Mouse (Mus musculus) kidney, embryonic 15.5 days (tissue): Measurements from ENCODE around the gene Stk38l. TPM values are rescaled to one million over a fixed set of nuclear protein-coding genes. Genes with fewer than 3 reads are reported as not detected.
"Not testable (repeated sequence)": the region's sequence is repeated elsewhere in the genome, so short reads cannot be mapped to it uniquely, and the experiment has no call there.

Experiments used
- ATAC-seq: fragments of 200-750 bp; cut with Nextera tagmentation; replicated peaks from 2 replicates; pipeline ENCODE4 v1.8.0; 2017; ENCODE audit warnings: moderate TSS enrichment; ENCODE audit not compliant: low FRiP score
- H3K27ac ChIP-seq: fragments of 300-500 bp; sonication (generic); 2 replicates; pipeline ENCODE4 v1.5.1; 2015; ENCODE audit warnings: mild to moderate bottlenecking, inconsistent platforms
- H3K27me3 ChIP-seq: fragments of 300-500 bp; sonication (generic); 2 replicates; pipeline ENCODE4 v1.6.1; 2015; ENCODE audit warnings: inconsistent platforms
- H3K36me3 ChIP-seq: fragments of 300-500 bp; sonication (generic); 2 replicates; pipeline ENCODE4 v1.6.1; 2015; ENCODE audit warnings: inconsistent platforms
- H3K4me1 ChIP-seq: fragments of 300-500 bp; sonication (generic); 2 replicates; pipeline ENCODE4 v1.6.1; 2015; ENCODE audit warnings: inconsistent platforms
- H3K4me2 ChIP-seq: fragments of 300-500 bp; sonication (generic); 2 replicates; pipeline ENCODE4 v1.6.1; 2015; ENCODE audit warnings: moderate library complexity, mild to moderate bottlenecking, inconsistent platforms
- H3K4me3 ChIP-seq: fragments of 300-500 bp; sonication (generic); replicated peaks from 2 replicates; pipeline ENCODE4 v1.5.1; 2015; ENCODE audit warnings: mild to moderate bottlenecking, inconsistent platforms
- H3K9ac ChIP-seq: fragments of 300-500 bp; sonication (generic); 2 replicates; pipeline ENCODE4 v1.6.1; 2015; ENCODE audit warnings: mild to moderate bottlenecking, inconsistent platforms
- H3K9me3 ChIP-seq: fragments of 300-500 bp; sonication (generic); replicated peaks from 2 replicates; pipeline ENCODE4 v1.6.1; 2016; ENCODE audit warnings: inconsistent platforms
- WGBS: fragments of 180-500 bp; shearing (Covaris S2); methylation state at CpG from one replicate; pipeline ENCODE4 v1.1.7; 2015; ENCODE audit warnings: mixed read lengths; 5-methylcytosine and 5-hydroxymethylcytosine counted together
- polyA plus RNA-seq: library from polyadenylated mRNA; unstranded; fragments of >200 nt; fragmentation: Nextera tagmentation; extraction: Ambion mirVana; gene quantifications from 2 replicates; pipeline ENCODE4 v1.2.1, GENCODE M21; 2015

Gene Stk38l
- polyA plus RNA-seq, 1 experiment from 2014 or later = 16.0 TPM

DNA sequence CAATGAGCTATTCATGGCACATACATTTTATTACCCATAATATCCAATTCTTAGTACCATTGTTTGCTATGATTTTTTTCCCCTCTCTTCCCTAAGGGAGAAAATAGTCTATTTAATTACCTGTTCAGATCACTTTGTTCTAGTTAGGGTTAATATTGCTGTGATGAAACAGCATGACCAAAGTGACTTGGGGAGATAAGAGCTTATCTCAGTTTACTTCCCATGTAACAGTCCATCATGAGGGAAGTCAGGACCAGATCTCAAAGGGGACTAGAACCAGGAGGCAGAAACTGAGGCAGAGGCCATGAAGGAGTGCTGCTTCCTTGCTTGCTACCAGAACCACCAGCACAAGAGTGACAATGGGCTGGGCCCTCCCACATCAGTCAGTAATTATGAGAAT lies 15.9 kb downstream of the Stk38l start:
- no peak for ATAC-seq
- no peak overlapping the region for H3K9ac ChIP-seq
- no peaks in the 10 kb centered on the region for H3K9me3 ChIP-seq
- no peaks in the 10 kb centered on the region for H3K4me1 ChIP-seq
- no peak overlapping the region for H3K4me3 ChIP-seq
- no peaks in the 10 kb centered on the region for H3K27me3 ChIP-seq
- no peak overlapping the region for H3K4me2 ChIP-seq
- H3K27ac ChIP-seq = no peak overlapping the region
- H3K36me3 ChIP-seq = no peaks in the 10 kb centered on the region

- Histone ChIP-seq H3K27ac (no peak overlapping the region), H3K4me3 (no peak overlapping the region), H3K9ac (no peak overlapping the region), H3K4me2 (no peak overlapping the region), H3K9me3 (no peaks in the 10 kb centered on the region), H3K27me3 (no peaks in the 10 kb centered on the region), H3K4me1 (no peaks in the 10 kb centered on the region), H3K36me3 (no peaks in the 10 kb centered on the region)
- ATAC-seq = no peak
- WGBS = 82% methylated on average over 5 of the region's 5 CpGs
Observed at GRCm38 (mm10) chr6:146741986-146742635, 17.3 kb downstream of the Stk38l start.

- WGBS = 95% methylated on average over 7 of the region's 7 CpGs
- not testable (repeated sequence) for ATAC-seq, H3K27me3 ChIP-seq, H3K4me2 ChIP-seq, H3K4me1 ChIP-seq, H3K9me3 ChIP-seq, H3K9ac ChIP-seq, H3K27ac ChIP-seq, H3K36me3 ChIP-seq, H3K4me3 ChIP-seq
Observed at GRCm38 (mm10) chr6:146744266-146744665, 19.5 kb downstream of the Stk38l start.

- H3K4me1 ChIP-seq = no peaks in the 10 kb centered on the region
- no peak for ATAC-seq
- no peak overlapping the region for H3K27ac ChIP-seq
- H3K27me3 ChIP-seq = no peaks in the 10 kb centered on the region
- H3K9me3 ChIP-seq = no peaks in the 10 kb centered on the region
- no peak overlapping the region for H3K4me2 ChIP-seq
- 94% methylated on average over 1 of the region's 1 CpGs for WGBS
- H3K9ac ChIP-seq = no peak overlapping the region
- H3K36me3 ChIP-seq = no peaks in the 10 kb centered on the region
- no peak overlapping the region for H3K4me3 ChIP-seq
Observed at GRCm38 (mm10) chr6:146745180-146745579, 20.4 kb downstream of the Stk38l start.

DNA sequence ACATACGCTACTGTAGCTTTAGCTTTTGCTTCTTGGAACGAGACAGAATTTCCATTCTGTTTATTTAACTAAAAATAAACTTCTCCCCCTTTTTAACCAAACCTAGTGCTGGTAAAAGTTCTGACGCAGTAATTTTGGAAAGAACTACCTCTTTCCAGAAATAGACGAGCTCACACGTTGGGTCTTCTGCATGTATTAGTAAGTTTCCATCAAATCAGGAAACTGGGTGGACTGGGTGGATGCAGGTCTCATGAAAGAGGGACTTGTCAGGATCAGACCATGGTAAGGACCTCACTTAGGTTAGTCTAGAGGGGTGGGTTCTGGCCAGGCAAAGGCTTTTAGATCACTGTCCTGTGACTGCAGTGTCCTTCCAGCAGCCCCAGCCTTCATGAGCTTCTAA lies 21.8 kb downstream of the Stk38l start:
- Histone ChIP-seq H3K4me1 (no peaks in the 10 kb centered on the region), H3K27ac (no peak overlapping the region), H3K4me2 (no peak overlapping the region), H3K9ac (no peak overlapping the region), H3K36me3 (no peaks in the 10 kb centered on the region), H3K4me3 (no peak overlapping the region), H3K9me3 (no peaks in the 10 kb centered on the region), H3K27me3 (no peaks in the 10 kb centered on the region)
- no peak for ATAC-seq
- 75% methylated on average over 5 of the region's 5 CpGs for WGBS

DNA sequence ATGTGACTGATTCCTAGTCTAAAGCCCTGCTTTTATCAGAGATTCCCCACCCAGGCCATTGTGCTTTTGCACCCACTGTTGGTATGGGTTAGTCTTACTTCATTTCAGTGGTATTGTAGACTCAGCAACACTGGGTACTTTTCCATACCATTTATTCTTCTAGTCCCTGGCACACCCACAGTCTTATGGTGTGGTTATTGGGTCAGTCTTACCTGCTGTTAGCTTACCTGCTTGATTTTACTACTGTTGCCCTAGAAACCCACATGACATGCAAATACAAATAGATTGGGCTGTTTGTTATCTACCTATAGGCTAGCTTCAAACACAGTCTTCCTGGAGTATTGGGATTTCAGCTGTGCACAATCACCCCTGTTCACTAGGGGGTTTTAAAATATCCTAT lies 22.3 kb downstream of the Stk38l start:
- Histone ChIP-seq H3K4me2 (no peak overlapping the region), H3K9ac (no peak overlapping the region), H3K9me3 (no peaks in the 10 kb centered on the region), H3K27me3 (no peaks in the 10 kb centered on the region), H3K27ac (no peak overlapping the region), H3K4me1 (0 out of 2 replicates have a peak, but pooled peaks cover 3% of the 10 kb centered on the region), H3K4me3 (no peak overlapping the region), H3K36me3 (no peaks in the 10 kb centered on the region)
- ATAC-seq = no peak

DNA sequence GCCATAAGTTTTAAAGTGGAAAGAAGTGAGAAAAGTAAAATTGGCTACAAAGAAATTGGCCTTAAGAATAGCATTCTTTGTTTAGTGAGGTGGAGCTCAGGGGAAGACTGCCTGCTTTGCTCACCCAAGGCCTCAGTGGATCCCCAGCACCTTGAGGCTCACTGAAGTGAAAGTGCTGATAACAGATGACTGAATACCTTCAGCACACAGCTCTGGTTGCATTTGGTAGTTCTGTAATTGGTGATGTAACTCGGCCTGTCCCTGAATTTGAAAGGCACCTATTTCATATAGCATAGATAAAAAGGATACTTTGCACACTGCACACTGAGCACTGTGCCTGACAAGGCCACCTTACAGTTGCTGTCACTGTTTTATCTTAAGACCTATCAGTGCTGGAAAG lies 23.5 kb downstream of the Stk38l start:
- H3K36me3 ChIP-seq = no peaks in the 10 kb centered on the region
- 84% methylated on average over 1 of the region's 1 CpGs for WGBS
- no peak overlapping the region for H3K27ac ChIP-seq
- no peaks in the 10 kb centered on the region for H3K9me3 ChIP-seq
- H3K4me3 ChIP-seq = no peak overlapping the region
- H3K9ac ChIP-seq = no peak overlapping the region
- H3K4me1 ChIP-seq = 0 out of 2 replicates have a peak, but pooled peaks cover 3% of the 10 kb centered on the region
- no peak overlapping the region for H3K4me2 ChIP-seq
- no peak for ATAC-seq
- H3K27me3 ChIP-seq = no peaks in the 10 kb centered on the region

GRCm38 (mm10) chr6:146751671-146752070 lies 26.9 kb downstream of the Stk38l start:
- no peak for ATAC-seq
- 66% methylated on average over 1 of the region's 1 CpGs for WGBS
- H3K9ac ChIP-seq = no peak overlapping the region
- no peaks in the 10 kb centered on the region for H3K9me3 ChIP-seq
- no peak overlapping the region for H3K4me3 ChIP-seq
- H3K4me1 ChIP-seq = peaks cover 6% of the 10 kb centered on the region; the same call in 1 of the 2 replicates
- no peak overlapping the region for H3K4me2 ChIP-seq
- H3K27me3 ChIP-seq = no peaks in the 10 kb centered on the region
- H3K36me3 ChIP-seq = no peaks in the 10 kb centered on the region
- H3K27ac ChIP-seq = no peak overlapping the region

- WGBS = 89% methylated on average over 2 of the region's 2 CpGs
- H3K4me3 ChIP-seq = no peak overlapping the region
- H3K4me1 ChIP-seq = peaks cover 6% of the 10 kb centered on the region; the same call in 1 of the 2 replicates
- H3K9me3 ChIP-seq = no peaks in the 10 kb centered on the region
- no peak for ATAC-seq
- H3K27me3 ChIP-seq = no peaks in the 10 kb centered on the region
- H3K27ac ChIP-seq = no peak overlapping the region
- H3K4me2 ChIP-seq = no peak overlapping the region
- no peak overlapping the region for H3K9ac ChIP-seq
- no peaks in the 10 kb centered on the region for H3K36me3 ChIP-seq
Observed at GRCm38 (mm10) chr6:146752178-146752577, 27.4 kb downstream of the Stk38l start.

DNA sequence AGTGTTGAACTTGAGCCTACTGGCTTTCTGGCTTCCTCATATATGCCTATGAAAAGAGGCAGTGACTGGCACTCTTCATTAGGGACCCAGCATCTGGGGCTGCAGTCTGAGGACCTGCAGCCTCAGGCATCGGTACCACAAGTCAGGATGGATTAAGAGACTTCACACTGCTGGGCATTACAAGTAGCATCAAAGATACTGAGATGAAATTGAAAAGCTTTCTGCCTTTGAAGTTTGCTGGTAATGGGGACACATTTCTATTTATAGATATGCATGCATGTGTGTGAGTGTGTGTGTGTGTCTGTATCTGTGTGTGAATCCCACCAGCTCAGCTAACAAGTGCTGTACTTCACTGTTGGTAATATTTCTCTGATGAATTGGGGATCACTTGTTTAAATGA lies 27.8 kb downstream of the Stk38l start:
- no peak for ATAC-seq
- Histone ChIP-seq H3K4me3 (no peak overlapping the region), H3K4me2 (no peak overlapping the region), H3K9ac (no peak overlapping the region), H3K36me3 (no peaks in the 10 kb centered on the region), H3K27ac (no peak overlapping the region), H3K4me1 (peaks cover 6% of the 10 kb centered on the region; the same call in 1 of the 2 replicates), H3K27me3 (no peaks in the 10 kb centered on the region), H3K9me3 (no peaks in the 10 kb centered on the region)
- 79% methylated on average over 1 of the region's 1 CpGs for WGBS

DNA sequence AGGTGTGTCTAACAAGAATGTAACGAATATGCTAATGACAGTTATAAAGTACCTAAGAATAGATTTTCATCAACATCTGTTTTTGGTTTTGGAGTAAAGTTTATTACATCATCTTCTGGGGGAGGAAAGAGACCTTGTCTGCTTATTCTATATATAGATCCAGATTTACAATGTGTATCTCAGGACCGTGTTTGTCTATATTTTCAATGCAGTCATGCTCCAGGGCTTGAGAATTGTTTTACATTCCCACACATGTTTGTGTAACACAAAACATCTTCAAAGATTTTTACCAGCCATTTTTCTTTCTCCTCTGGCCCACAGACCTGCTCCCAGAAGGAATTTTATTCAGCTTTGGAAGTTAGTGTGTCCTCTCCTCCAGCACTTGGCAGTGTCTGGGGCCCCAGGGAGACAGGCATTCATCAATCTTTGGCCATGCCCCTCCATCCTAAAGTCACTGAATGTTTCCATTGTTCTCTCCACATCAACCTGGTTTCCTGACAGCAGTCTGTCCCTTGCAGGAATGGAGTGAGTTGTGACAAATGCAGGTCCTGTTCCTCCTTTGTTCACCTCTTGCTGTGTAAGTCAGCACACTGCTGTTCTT lies 28.9 kb downstream of the Stk38l start:
- Histone ChIP-seq H3K36me3 (no peaks in the 10 kb centered on the region), H3K4me1 (peaks cover 6% of the 10 kb centered on the region; the same call in 1 of the 2 replicates), H3K9ac (no peak overlapping the region), H3K27me3 (no peaks in the 10 kb centered on the region), H3K9me3 (no peaks in the 10 kb centered on the region), H3K4me3 (no peak overlapping the region), H3K27ac (no peak overlapping the region), H3K4me2 (no peak overlapping the region)
- ATAC-seq = no peak
- 44% methylated on average over 2 of the region's 2 CpGs for WGBS

- 96% methylated on average over 2 of the region's 2 CpGs for WGBS
- Histone ChIP-seq H3K4me3 (no peak overlapping the region), H3K36me3 (peaks cover 1% of the 10 kb centered on the region; the same call in 1 of the 2 replicates), H3K9me3 (no peaks in the 10 kb centered on the region), H3K27ac (no peak overlapping the region), H3K4me1 (peaks cover 6% of the 10 kb centered on the region; the same call in 1 of the 2 replicates), H3K4me2 (no peak overlapping the region), H3K27me3 (no peaks in the 10 kb centered on the region), H3K9ac (no peak overlapping the region)
- no peak for ATAC-seq
Observed at GRCm38 (mm10) chr6:146755136-146755535, 30.3 kb downstream of the Stk38l start.

DNA sequence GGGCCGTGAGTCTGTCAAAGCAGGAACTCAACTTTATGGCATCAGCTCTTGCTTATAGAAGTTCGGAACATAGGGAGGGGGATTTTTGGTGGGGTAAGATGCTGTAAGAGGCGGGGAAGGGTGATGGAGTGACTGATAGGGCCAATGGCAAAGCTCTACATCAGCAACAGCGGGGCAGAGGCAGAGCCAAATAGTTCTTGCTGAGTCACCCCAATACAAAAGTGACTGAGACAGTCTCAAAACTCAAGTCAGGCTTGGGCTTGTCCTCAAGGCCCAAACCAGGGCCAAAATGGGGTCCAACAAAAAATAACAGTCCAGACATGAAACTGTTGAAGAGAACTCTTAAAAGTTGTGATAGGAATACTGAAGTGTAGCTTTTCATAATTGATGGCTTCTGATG lies 30.9 kb downstream of the Stk38l start:
- H3K4me2 ChIP-seq = no peak overlapping the region
- ATAC-seq = no peak
- peaks cover 4% of the 10 kb centered on the region; the same call in 1 of the 2 replicates for H3K36me3 ChIP-seq
- no peak overlapping the region for H3K4me3 ChIP-seq
- 93% methylated on average over 4 of the region's 4 CpGs for WGBS
- peaks cover 6% of the 10 kb centered on the region; the same call in 1 of the 2 replicates for H3K4me1 ChIP-seq
- H3K27me3 ChIP-seq = no peaks in the 10 kb centered on the region
- no peak overlapping the region for H3K9ac ChIP-seq
- no peak overlapping the region for H3K27ac ChIP-seq
- H3K9me3 ChIP-seq = no peaks in the 10 kb centered on the region
